Mouse (Mus musculus) forebrain, embryonic 15.5 days (tissue): ENCODE measurements around the gene Mgat4e. TPM values are rescaled to one million over a fixed set of nuclear protein-coding genes. Genes with fewer than 3 reads are reported as not detected.
"Not testable (repeated sequence)": the region's sequence is repeated elsewhere in the genome, so short reads cannot be mapped to it uniquely, and the experiment has no call there.

Experiments
- ATAC-seq: fragments of 200-750 bp; cut with Nextera tagmentation; replicated peaks from 2 replicates; pipeline ENCODE4 v1.8.0; 2017; ENCODE audit warnings: mild to moderate bottlenecking, moderate TSS enrichment, moderate library complexity
- H3K27ac ChIP-seq: fragments of 300-500 bp; sonication (generic); replicated peaks from 2 replicates; pipeline ENCODE4 v1.5.1; 2015; ENCODE audit warnings: mild to moderate bottlenecking, inconsistent platforms
- H3K27me3 ChIP-seq: fragments of 300-500 bp; sonication (generic); 2 replicates; pipeline ENCODE4 v1.6.1; 2015; ENCODE audit warnings: inconsistent platforms
- H3K36me3 ChIP-seq: fragments of 300-500 bp; sonication (generic); 2 replicates; pipeline ENCODE4 v1.6.1; 2015; ENCODE audit warnings: mild to moderate bottlenecking, inconsistent platforms
- H3K4me1 ChIP-seq: fragments of 300-500 bp; sonication (generic); 2 replicates; pipeline ENCODE4 v1.6.1; 2015; ENCODE audit warnings: inconsistent platforms
- H3K4me2 ChIP-seq: fragments of 300-500 bp; sonication (generic); replicated peaks from 2 replicates; pipeline ENCODE4 v1.6.1; 2015; ENCODE audit warnings: mild to moderate bottlenecking, inconsistent platforms
- H3K4me3 ChIP-seq: fragments of 300-500 bp; sonication (generic); 2 replicates; pipeline ENCODE4 v1.5.1; 2015; ENCODE audit warnings: mild to moderate bottlenecking, inconsistent platforms
- H3K9ac ChIP-seq: fragments of 300-500 bp; sonication (generic); replicated peaks from 2 replicates; pipeline ENCODE4 v1.6.1; 2015; ENCODE audit warnings: mild to moderate bottlenecking, inconsistent platforms
- H3K9me3 ChIP-seq: fragments of 300-500 bp; sonication (generic); 2 replicates; pipeline ENCODE4 v1.6.1; 2016; ENCODE audit warnings: inconsistent platforms
- WGBS: fragments of 180-500 bp; shearing (Covaris S2); methylation state at CpG from one replicate; pipeline ENCODE4 v1.1.7; 2015; ENCODE audit warnings: mixed read lengths; 5-methylcytosine and 5-hydroxymethylcytosine counted together
- polyA plus RNA-seq: library from polyadenylated mRNA; unstranded; fragments of >200 nt; fragmentation: Nextera tagmentation; extraction: Ambion mirVana; gene quantifications from 2 replicates; pipeline ENCODE4 v1.2.1, GENCODE M21; 2015

The Mgat4e gene
- polyA plus RNA-seq, 1 experiment from 2014 or later = not detected

DNA sequence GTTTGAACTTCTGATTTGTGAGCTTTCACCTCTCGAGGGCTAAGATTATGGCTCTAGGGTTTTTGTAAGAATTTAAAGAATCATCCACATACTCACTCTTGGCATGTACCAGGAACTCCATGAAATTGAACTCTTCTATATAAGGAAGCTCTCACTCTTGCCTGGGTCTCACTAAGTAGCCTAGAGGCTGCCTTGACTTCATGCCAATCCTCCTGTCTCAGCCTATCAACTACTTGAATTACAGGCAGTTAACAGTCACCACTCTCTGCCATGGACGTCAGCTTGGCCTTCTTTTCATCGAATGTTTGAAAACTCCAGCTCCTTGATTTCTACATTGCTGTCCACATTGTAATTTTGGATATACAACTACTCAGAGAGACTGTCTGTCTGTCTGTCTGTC, 2.9 kb upstream of the Mgat4e start:
- H3K27ac ChIP-seq = no peak overlapping the region
- H3K4me3 ChIP-seq = no peak overlapping the region
- no peak overlapping the region for H3K9ac ChIP-seq
- H3K4me2 ChIP-seq = no peak overlapping the region
- no peaks in the 10 kb centered on the region for H3K36me3 ChIP-seq
- WGBS = 67% methylated on average over 3 of the region's 3 CpGs
- 0 out of 2 replicates have a peak, but pooled peaks cover 4% of the 10 kb centered on the region for H3K27me3 ChIP-seq
- ATAC-seq = no peak
- H3K9me3 ChIP-seq = no peaks in the 10 kb centered on the region
- H3K4me1 ChIP-seq = peaks cover 14% of the 10 kb centered on the region

- H3K4me2 ChIP-seq = no peak overlapping the region
- ATAC-seq = no peak
- H3K4me1 ChIP-seq = peaks cover 10% of the 10 kb centered on the region
- H3K36me3 ChIP-seq = no peaks in the 10 kb centered on the region
- 81% methylated on average over 3 of the region's 3 CpGs for WGBS
- H3K27ac ChIP-seq = no peak overlapping the region
- 0 out of 2 replicates have a peak, but pooled peaks cover 4% of the 10 kb centered on the region for H3K27me3 ChIP-seq
- no peak overlapping the region for H3K9ac ChIP-seq
- H3K9me3 ChIP-seq = no peaks in the 10 kb centered on the region
- H3K4me3 ChIP-seq = no peak overlapping the region
Observed at GRCm38 (mm10) chr1:134551869-134552268, 2.4 kb upstream of the Mgat4e start.

DNA sequence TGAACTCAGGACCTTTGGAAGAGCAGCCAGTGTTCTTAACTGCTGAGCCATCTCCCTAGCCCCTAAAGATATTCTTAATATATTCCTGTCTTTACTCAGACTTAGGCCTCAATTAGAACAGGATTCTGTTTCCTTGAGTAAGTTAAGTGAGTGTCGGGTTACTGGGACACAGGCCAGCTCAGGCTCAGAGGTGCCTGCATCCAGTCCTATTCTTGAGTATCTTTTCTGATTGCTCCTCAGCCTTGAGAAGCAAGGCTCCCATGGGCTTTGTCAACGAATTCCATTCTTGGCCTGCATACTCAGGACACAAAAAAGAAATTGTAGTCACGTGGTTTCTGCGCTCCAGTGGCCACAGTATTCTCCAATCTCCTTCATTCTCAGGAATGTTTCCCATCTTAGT, 1.3 kb downstream of the Mgat4e start:
- no peaks in the 10 kb centered on the region for H3K9me3 ChIP-seq
- ATAC-seq = no peak
- H3K27me3 ChIP-seq = no peaks in the 10 kb centered on the region
- H3K9ac ChIP-seq = no peak overlapping the region
- no peak overlapping the region for H3K27ac ChIP-seq
- no peaks in the 10 kb centered on the region for H3K36me3 ChIP-seq
- no peaks in the 10 kb centered on the region for H3K4me1 ChIP-seq
- WGBS = 52% methylated on average over 4 of the region's 4 CpGs
- H3K4me2 ChIP-seq = no peak overlapping the region
- H3K4me3 ChIP-seq = no peak overlapping the region

DNA sequence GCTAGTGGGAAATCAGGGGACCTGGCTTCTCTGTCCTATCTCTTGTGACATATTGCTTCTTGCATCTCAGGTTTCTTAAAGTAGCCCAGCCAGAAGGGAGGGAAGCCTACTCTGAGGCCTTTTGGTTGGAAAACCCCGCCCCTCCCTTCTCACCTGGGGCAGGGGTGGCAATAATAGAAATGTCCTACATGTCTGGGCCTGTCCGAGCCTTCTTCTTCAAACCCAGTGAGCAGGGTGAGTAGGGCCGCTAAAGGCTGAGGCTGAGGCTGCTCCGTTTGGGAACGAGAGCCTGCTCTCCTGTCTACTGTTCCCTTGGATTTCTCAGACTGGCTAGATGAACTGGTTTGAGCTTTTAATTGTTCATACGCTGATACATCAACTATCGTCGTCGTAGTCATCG, 8.9 kb downstream of the Mgat4e start:
- Histone ChIP-seq H3K9ac (no peak overlapping the region), H3K27me3 (no peaks in the 10 kb centered on the region), H3K4me1 (no peaks in the 10 kb centered on the region), H3K4me3 (no peak overlapping the region), H3K4me2 (no peak overlapping the region), H3K36me3 (no peaks in the 10 kb centered on the region), H3K27ac (no peak overlapping the region), H3K9me3 (no peaks in the 10 kb centered on the region)
- no peak for ATAC-seq
- WGBS = 92% methylated on average over 10 of the region's 10 CpGs

DNA sequence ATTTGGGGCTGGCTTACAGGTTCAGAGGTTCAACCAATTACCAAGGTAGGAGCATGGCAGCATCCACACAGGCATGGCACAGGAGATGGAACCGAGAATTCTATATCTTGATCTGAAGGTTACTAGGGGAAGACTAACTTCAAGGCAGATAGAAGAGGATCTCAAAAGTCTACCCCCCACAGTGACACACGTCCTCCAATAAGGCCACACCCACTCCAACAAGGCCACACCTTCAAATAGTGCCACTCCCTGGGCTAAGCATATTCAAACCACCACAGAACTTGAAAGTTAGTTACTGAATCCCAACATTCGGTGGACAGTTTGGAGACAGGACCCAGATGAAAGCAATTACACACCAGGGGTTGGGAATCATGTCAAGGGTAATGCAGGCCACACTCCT, 14.0 kb downstream of the Mgat4e start:
- H3K4me3 ChIP-seq = no peak overlapping the region
- no peak overlapping the region for H3K4me2 ChIP-seq
- no peaks in the 10 kb centered on the region for H3K27me3 ChIP-seq
- no peak for ATAC-seq
- H3K27ac ChIP-seq = no peak overlapping the region
- no peaks in the 10 kb centered on the region for H3K36me3 ChIP-seq
- H3K4me1 ChIP-seq = 0 out of 2 replicates have a peak, but pooled peaks cover under 1% of the 10 kb centered on the region
- H3K9ac ChIP-seq = no peak overlapping the region
- H3K9me3 ChIP-seq = no peaks in the 10 kb centered on the region
- WGBS = 75% methylated on average over 3 of the region's 3 CpGs

DNA sequence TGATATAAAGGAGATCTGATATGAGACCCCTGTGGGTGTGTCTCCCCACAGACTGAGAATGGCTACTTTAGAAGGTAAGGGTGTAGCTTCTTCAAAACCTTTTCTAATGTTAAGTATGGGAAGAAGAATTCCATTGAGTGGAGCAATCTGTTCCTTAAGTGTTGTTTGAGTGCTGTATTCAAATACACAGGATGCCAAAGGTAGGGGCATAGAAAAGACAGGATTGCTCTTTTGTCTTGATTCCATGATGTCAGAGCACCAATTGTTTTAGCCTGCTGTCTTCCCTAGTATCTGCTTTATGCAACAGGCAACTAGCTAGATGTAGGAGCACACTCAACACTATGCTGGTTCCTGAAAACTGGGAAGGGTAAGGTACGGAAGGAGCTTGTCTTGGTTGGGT, 14.4 kb downstream of the Mgat4e start:
- WGBS = 98% methylated on average over 1 of the region's 1 CpGs
- ATAC-seq = no peak
- Histone ChIP-seq H3K36me3 (no peaks in the 10 kb centered on the region), H3K4me2 (no peak overlapping the region), H3K9ac (no peak overlapping the region), H3K27ac (no peak overlapping the region), H3K4me3 (no peak overlapping the region), H3K4me1 (0 out of 2 replicates have a peak, but pooled peaks cover 3% of the 10 kb centered on the region), H3K9me3 (no peaks in the 10 kb centered on the region), H3K27me3 (no peaks in the 10 kb centered on the region)

DNA sequence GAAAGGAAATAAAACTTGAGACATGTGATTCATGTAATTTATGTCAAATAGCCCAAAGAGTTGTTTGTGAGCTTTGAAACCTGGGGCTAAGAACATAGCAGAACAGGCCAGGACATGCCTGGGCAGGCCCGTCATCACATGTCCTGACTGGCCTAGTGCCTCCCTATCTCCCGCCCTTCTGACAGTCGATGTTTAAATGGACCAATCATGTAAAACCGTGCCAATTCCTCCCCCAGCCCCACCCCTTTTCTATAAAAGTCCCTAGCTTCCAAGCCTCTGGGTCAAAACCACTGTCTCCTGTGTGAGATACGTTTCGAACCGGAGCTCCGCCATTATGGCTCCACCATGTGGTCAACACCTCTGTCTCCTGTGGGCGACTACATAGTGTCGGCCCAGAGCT, 15.8 kb downstream of the Mgat4e start:
- H3K36me3 ChIP-seq, H3K9me3 ChIP-seq, H3K4me2 ChIP-seq, H3K4me3 ChIP-seq, H3K4me1 ChIP-seq, H3K27me3 ChIP-seq, ATAC-seq, H3K27ac ChIP-seq, H3K9ac ChIP-seq: not testable (repeated sequence)
- 93% methylated on average over 10 of the region's 10 CpGs for WGBS

GRCm38 (mm10) chr1:134530618-134531017, 18.9 kb downstream of the Mgat4e start:
- 0 out of 2 replicates have a peak, but pooled peaks cover 3% of the 10 kb centered on the region for H3K4me1 ChIP-seq
- no peak overlapping the region for H3K27ac ChIP-seq
- no peak overlapping the region for H3K4me3 ChIP-seq
- no peak overlapping the region for H3K4me2 ChIP-seq
- no peak overlapping the region for H3K9ac ChIP-seq
- H3K27me3 ChIP-seq = no peaks in the 10 kb centered on the region
- no peaks in the 10 kb centered on the region for H3K36me3 ChIP-seq
- no peaks in the 10 kb centered on the region for H3K9me3 ChIP-seq
- WGBS = 30% methylated on average over 6 of the region's 6 CpGs
- peak; percentile 66; the same call in 1 of the 2 replicates for ATAC-seq

- ATAC-seq = no peak
- no peak overlapping the region for H3K4me2 ChIP-seq
- no peak overlapping the region for H3K9ac ChIP-seq
- no peaks in the 10 kb centered on the region for H3K36me3 ChIP-seq
- no peak overlapping the region for H3K27ac ChIP-seq
- H3K4me1 ChIP-seq = 0 out of 2 replicates have a peak, but pooled peaks cover 3% of the 10 kb centered on the region
- 89% methylated on average over 6 of the region's 6 CpGs for WGBS
- H3K9me3 ChIP-seq = no peaks in the 10 kb centered on the region
- no peaks in the 10 kb centered on the region for H3K27me3 ChIP-seq
- no peak overlapping the region for H3K4me3 ChIP-seq
Observed at GRCm38 (mm10) chr1:134526752-134527151, 22.7 kb downstream of the Mgat4e start.

DNA sequence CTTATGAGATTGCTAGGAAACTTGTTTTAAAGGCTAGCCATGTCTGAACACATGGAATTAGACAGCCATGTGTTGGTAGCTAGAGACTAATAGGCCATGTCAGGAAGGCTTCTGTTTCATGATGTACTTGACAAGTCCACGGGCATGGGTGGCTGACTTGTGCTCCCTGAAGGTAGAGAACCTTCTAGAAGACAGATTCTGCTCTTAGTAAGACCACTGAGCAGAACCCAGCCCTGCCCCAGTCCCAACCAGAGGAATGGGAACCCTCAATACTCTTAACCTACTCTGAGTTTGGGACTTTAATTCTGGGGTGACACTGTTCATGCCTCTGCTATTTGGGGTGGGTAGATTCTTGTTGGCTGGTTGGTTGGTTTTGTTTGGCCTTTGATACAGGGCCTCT, 24.5 kb downstream of the Mgat4e start:
- H3K9me3 ChIP-seq = no peaks in the 10 kb centered on the region
- ATAC-seq = no peak
- no peaks in the 10 kb centered on the region for H3K4me1 ChIP-seq
- H3K27me3 ChIP-seq = no peaks in the 10 kb centered on the region
- H3K27ac ChIP-seq = no peak overlapping the region
- no peaks in the 10 kb centered on the region for H3K36me3 ChIP-seq
- no peak overlapping the region for H3K4me3 ChIP-seq
- no peak overlapping the region for H3K9ac ChIP-seq
- 86% methylated on average over 1 of the region's 1 CpGs for WGBS
- H3K4me2 ChIP-seq = no peak overlapping the region

GRCm38 (mm10) chr1:134524424-134524823, 25.1 kb downstream of the Mgat4e start:
- no peak overlapping the region for H3K27ac ChIP-seq
- H3K4me1 ChIP-seq = no peaks in the 10 kb centered on the region
- H3K9me3 ChIP-seq = no peaks in the 10 kb centered on the region
- H3K4me2 ChIP-seq = no peak overlapping the region
- H3K9ac ChIP-seq = no peak overlapping the region
- H3K36me3 ChIP-seq = no peaks in the 10 kb centered on the region
- no peaks in the 10 kb centered on the region for H3K27me3 ChIP-seq
- WGBS = 69% methylated on average over 5 of the region's 5 CpGs
- no peak for ATAC-seq
- H3K4me3 ChIP-seq = no peak overlapping the region

GRCm38 (mm10) chr1:134522325-134522724, 27.2 kb downstream of the Mgat4e start:
- Histone ChIP-seq H3K27me3 (no peaks in the 10 kb centered on the region), H3K4me2 (no peak overlapping the region), H3K4me3 (no peak overlapping the region), H3K36me3 (no peaks in the 10 kb centered on the region), H3K27ac (no peak overlapping the region), H3K4me1 (no peaks in the 10 kb centered on the region), H3K9me3 (no peaks in the 10 kb centered on the region), H3K9ac (no peak overlapping the region)
- WGBS = 59% methylated on average over 2 of the region's 2 CpGs
- ATAC-seq = no peak

DNA sequence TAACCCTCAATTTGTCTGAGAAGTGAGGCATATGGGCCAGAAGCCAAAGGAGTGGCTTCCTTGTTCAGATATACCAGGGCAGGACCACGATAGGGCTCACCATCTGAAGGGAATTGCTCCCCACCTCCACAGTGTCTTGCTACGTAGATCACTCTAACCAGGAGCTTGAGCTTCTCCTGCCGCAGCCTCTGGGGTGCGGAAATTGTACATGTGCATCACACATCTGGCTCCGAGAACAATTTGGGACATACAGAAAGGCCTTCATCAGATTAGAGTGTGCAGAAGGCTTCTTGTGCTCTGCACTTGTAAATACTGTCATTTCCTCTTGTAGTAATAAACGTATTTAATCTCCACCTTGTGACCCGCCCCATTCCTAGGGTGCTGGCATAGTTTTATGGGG, 28.3 kb downstream of the Mgat4e start:
- 85% methylated on average over 7 of the region's 7 CpGs for WGBS
- H3K9me3 ChIP-seq = no peaks in the 10 kb centered on the region
- H3K4me1 ChIP-seq = peaks cover 7% of the 10 kb centered on the region
- no peaks in the 10 kb centered on the region for H3K27me3 ChIP-seq
- no peak overlapping the region for H3K27ac ChIP-seq
- no peak overlapping the region for H3K4me2 ChIP-seq
- no peaks in the 10 kb centered on the region for H3K36me3 ChIP-seq
- no peak overlapping the region for H3K9ac ChIP-seq
- ATAC-seq = no peak
- H3K4me3 ChIP-seq = no peak overlapping the region
